ENCODE assay signal across 20 mouse cellular contexts in genomic region chr12:54463806-54464205, GRCm38 (mm10).
DNase-seq lines count a peak whose midpoint lies in the region; ATAC-seq and TF ChIP-seq lines count a peak whose summit lies in the region.
"Had no signal": no experiment of that assay in that cellular context is flagged by ENCODE, and none has a peak within 500 bp of the region (broad histone marks: within the 10 kb centered on the region; RNA-seq: fewer than 3 reads in every experiment).

No protein-coding gene starts in this region.

- H3K9ac ChIP-seq in intestine, embryonic 15.5 days = no peak overlapping the region
- H3K9ac ChIP-seq in stomach, embryonic 14.5 days (replicated peaks; ENCODE audit: low read depth, low read length) = no peak overlapping the region
- H3K9ac ChIP-seq: forebrain, embryonic 15.5 days; hindbrain, embryonic 14.5 days; lung, embryonic 14.5 days; midbrain, embryonic 12.5 days had no signal

- no peak overlapping the region for H3K27ac ChIP-seq in kidney, adult 2 months (ENCODE audit: insufficient read depth, low read depth, low read length)
- peak overlapping the region; percentile 59 for H3K27ac ChIP-seq in intestine, embryonic 15.5 days
- no peak overlapping the region for H3K27ac ChIP-seq in stomach, embryonic 14.5 days (ENCODE audit: low read length)
- H3K27ac ChIP-seq: forebrain, embryonic 15.5 days; hindbrain, embryonic 14.5 days; midbrain, embryonic 12.5 days had no signal

- WGBS in kidney, adult 2 months = 49% methylated on average over 7 of the region's 7 CpGs
- 57% methylated on average over 7 of the region's 7 CpGs for WGBS in intestine, embryonic 15.5 days
- 62% methylated on average over 7 of the region's 7 CpGs for WGBS in stomach, embryonic 14.5 days

- intact Hi-C loops in heart, postnatal 10 days (cut with DNase I) = no loop called here

- peak; percentile 35 for DNase-seq in adrenal gland, adult 2 months
- no peak for DNase-seq in adrenal gland, postnatal 4 days (ENCODE audit: low spot score in 2 of 2)
- DNase-seq in kidney, adult 2 months = peak; percentile 80
- no peak for DNase-seq in kidney, postnatal 4 days
- DNase-seq in heart, postnatal 10 days = no peak
- no peak for DNase-seq in embryo, embryonic 10 days (ENCODE audit: low spot score)
- DNase-seq: adrenal gland, postnatal 10 days; cerebellum, adult 11-12 months; cerebellum, postnatal 36 days; left cerebral cortex, postnatal 4 days; lung, embryonic 14.5 days; right cerebral cortex, postnatal 25 days; thymus, adult 2 months had no signal

- H3K4me3 ChIP-seq in kidney, adult 2 months (ENCODE audit: insufficient read depth, low read depth, low read length) = no peak overlapping the region
- no peak overlapping the region for H3K4me3 ChIP-seq in intestine, embryonic 15.5 days (replicated peaks)
- H3K4me3 ChIP-seq in stomach, embryonic 14.5 days (ENCODE audit: low read depth, low read length) = no peak overlapping the region
- H3K4me3 ChIP-seq: erythroblast, embryonic 14.5 days; forebrain, embryonic 15.5 days; midbrain, embryonic 12.5 days had no signal

- H3K9me3 ChIP-seq in intestine, embryonic 15.5 days = no peaks in the 10 kb centered on the region
- no peaks in the 10 kb centered on the region for H3K9me3 ChIP-seq in stomach, embryonic 14.5 days (ENCODE audit: control insufficient read depth, low read depth, low read length)
- H3K9me3 ChIP-seq: forebrain, embryonic 15.5 days; midbrain, embryonic 12.5 days had no signal

- no peak overlapping the region for H3K4me2 ChIP-seq in intestine, embryonic 15.5 days (replicated peaks)
- no peak overlapping the region for H3K4me2 ChIP-seq in stomach, embryonic 14.5 days (replicated peaks; ENCODE audit: low read depth, low read length)
- H3K4me2 ChIP-seq: forebrain, embryonic 15.5 days; hindbrain, embryonic 14.5 days; liver, embryonic 11.5 days; lung, embryonic 14.5 days; midbrain, embryonic 12.5 days had no signal

- H3K4me1 ChIP-seq in kidney, adult 2 months (ENCODE audit: control insufficient read depth, insufficient read depth, low read length) = peaks cover 9% of the 10 kb centered on the region
- H3K4me1 ChIP-seq in intestine, embryonic 15.5 days (replicated peaks) = peaks cover 6% of the 10 kb centered on the region
- no peaks in the 10 kb centered on the region for H3K4me1 ChIP-seq in stomach, embryonic 14.5 days (ENCODE audit: control insufficient read depth, insufficient read depth, low read length)
- H3K4me1 ChIP-seq: forebrain, embryonic 15.5 days; midbrain, embryonic 12.5 days had no signal

- no peaks in the 10 kb centered on the region for H3K27me3 ChIP-seq in kidney, adult 2 months (replicated peaks; ENCODE audit: control insufficient read depth, insufficient read depth, low read length)
- no peaks in the 10 kb centered on the region for H3K27me3 ChIP-seq in intestine, embryonic 15.5 days (replicated peaks)
- H3K27me3 ChIP-seq in stomach, embryonic 14.5 days (ENCODE audit: control insufficient read depth, insufficient read depth, low read length) = no peaks in the 10 kb centered on the region
- H3K27me3 ChIP-seq: forebrain, embryonic 15.5 days; midbrain, embryonic 12.5 days had no signal

- TF ChIP-seq POLR2A in kidney, adult 2 months (IDR thresholded peaks at IDR 0.05; ENCODE audit: low read depth, low read length) = no peak

- peak; percentile 91 for ATAC-seq in intestine, embryonic 15.5 days
- peak; percentile 72 for ATAC-seq in stomach, embryonic 14.5 days (ENCODE audit: insufficient number of reproducible peaks, insufficient read depth, low FRiP score, low read depth)
- ATAC-seq: forebrain, embryonic 15.5 days had no signal

- no peak for TF ChIP-seq CTCF in kidney, adult 2 months (conservative IDR thresholded peaks at IDR 0.05; ENCODE audit: insufficient read depth, insufficient read length, low read depth, low read length)

- no peaks in the 10 kb centered on the region for H3K36me3 ChIP-seq in kidney, adult 2 months (ENCODE audit: control insufficient read depth, insufficient read depth, low read length)
- H3K36me3 ChIP-seq in intestine, embryonic 15.5 days = no peaks in the 10 kb centered on the region
- H3K36me3 ChIP-seq in stomach, embryonic 14.5 days (ENCODE audit: control insufficient read depth, insufficient read depth, low read length) = no peaks in the 10 kb centered on the region
- H3K36me3 ChIP-seq: forebrain, embryonic 15.5 days; midbrain, embryonic 12.5 days had no signal

Comparison
In these comparisons a context has a peak if more than half of its experiments do, and no peak if none do; other contexts are left out.
1. DNase-seq: peak in adrenal gland, adult 2 months (single experiment) and kidney, adult 2 months (single experiment); none in adrenal gland, postnatal 4 days (0 of 2), kidney, postnatal 4 days (0 of 2), heart, postnatal 10 days (0 of 2) and embryo, embryonic 10 days (single experiment).